Mouse (Mus musculus) NIH3T3 (cell line): ENCODE results near the gene 5730596B20Rik.
A peak's percentile ranks its signal among the peaks of the same experiment; 100 is the strongest.

ENCODE experiments used
- DNase-seq: peaks from one replicate; pipeline ENCODE4 v3.0.0-alpha.2; 2012; ENCODE audit warnings: low read depth

The 5730596B20Rik gene

GRCm38 (mm10) chr6:52177061-52177735, at the start of gene 5730596B20Rik:
TSS of gene 5730596B20Rik (plus strand) at chr6:52177498.
- peak; percentile 84 for DNase-seq

- DNase-seq: no peak
These were observed 39.3 kb upstream of the 5730596B20Rik start for GRCm38 (mm10) chr6:52137841-52138535.

- no peak for DNase-seq
These were observed 38.7 kb upstream of the 5730596B20Rik start for GRCm38 (mm10) chr6:52138576-52138975.

GRCm38 (mm10) chr6:52139115-52139514, 38.2 kb upstream of the 5730596B20Rik start:
- DNase-seq: no peak

- DNase-seq: peak; percentile 59
These were observed 26.8 kb upstream of the 5730596B20Rik start for GRCm38 (mm10) chr6:52150401-52150966.

GRCm38 (mm10) chr6:52151571-52151970, 25.7 kb upstream of the 5730596B20Rik start:
- no peak for DNase-seq

- DNase-seq: no peak
These were observed 24.8 kb upstream of the 5730596B20Rik start for GRCm38 (mm10) chr6:52152226-52153193.

- DNase-seq: no peak
These were observed 24.0 kb upstream of the 5730596B20Rik start for GRCm38 (mm10) chr6:52153270-52153669.

- DNase-seq: no peak
These were observed 23.3 kb upstream of the 5730596B20Rik start for GRCm38 (mm10) chr6:52154044-52154443.

- no peak for DNase-seq
These were observed 21.8 kb upstream of the 5730596B20Rik start for GRCm38 (mm10) chr6:52155471-52155870.

GRCm38 (mm10) chr6:52156551-52157200, 20.6 kb upstream of the 5730596B20Rik start:
- DNase-seq: no peak

GRCm38 (mm10) chr6:52157466-52158275, 19.6 kb upstream of the 5730596B20Rik start:
- no peak for DNase-seq

- peak; percentile 96 for DNase-seq
These were observed 18.8 kb upstream of the 5730596B20Rik start, which contains the start of gene Hoxa1 for GRCm38 (mm10) chr6:52158276-52159051. TSS of gene Hoxa1 (minus strand) at chr6:52158317.

GRCm38 (mm10) chr6:52159164-52159761, 18.0 kb upstream of the 5730596B20Rik start:
- DNase-seq: peak; percentile 93

- peak; percentile 83 for DNase-seq
These were observed 17.3 kb upstream of the 5730596B20Rik start for GRCm38 (mm10) chr6:52159979-52160378.

GRCm38 (mm10) chr6:52160511-52161335, 16.6 kb upstream of the 5730596B20Rik start:
- peak; percentile 96 for DNase-seq

- no peak for DNase-seq
These were observed 15.8 kb upstream of the 5730596B20Rik start for GRCm38 (mm10) chr6:52161336-52162092.

- peak; percentile 88 for DNase-seq
These were observed 15.3 kb upstream of the 5730596B20Rik start for GRCm38 (mm10) chr6:52162093-52162380.
